Mouse (Mus musculus) ES-Bruce4 (cell line): ENCODE results near the gene Cck. TPM values are rescaled to one million over a fixed set of nuclear protein-coding genes. Genes with fewer than 3 reads are reported as not detected.

Source experiments
- H3K27ac ChIP-seq: 2 replicates; pipeline ENCODE4 v1.5.1; 2012; ENCODE audit warnings: low read length, inconsistent platforms; ENCODE audit not compliant: insufficient read depth
- H3K27me3 ChIP-seq: 2 replicates; pipeline ENCODE4 v1.6.1; 2012; ENCODE audit warnings: mild to moderate bottlenecking, low read length, inconsistent platforms; ENCODE audit not compliant: control insufficient read depth, poor library complexity, insufficient read depth, severe bottlenecking
- H3K36me3 ChIP-seq: 2 replicates; pipeline ENCODE4 v1.6.1; 2012; ENCODE audit warnings: inconsistent platforms, mild to moderate bottlenecking, low read length, moderate library complexity; ENCODE audit not compliant: control insufficient read depth, poor library complexity, insufficient read depth, severe bottlenecking
- H3K4me1 ChIP-seq: one replicate; pipeline ENCODE4 v1.8.1; 2011; ENCODE audit warnings: low read length; ENCODE audit not compliant: control insufficient read depth, insufficient read depth
- H3K4me3 ChIP-seq: 2 replicates; pipeline ENCODE4 v1.5.1; 2011; ENCODE audit warnings: low read depth, mild to moderate bottlenecking, low read length
- H3K9ac ChIP-seq: 2 replicates; pipeline ENCODE4 v1.6.1; 2012; ENCODE audit warnings: low read depth, mild to moderate bottlenecking, inconsistent platforms; ENCODE audit not compliant: poor library complexity, severe bottlenecking
- H3K9me3 ChIP-seq: replicated peaks from 2 replicates; pipeline ENCODE4 v1.6.1; 2012; ENCODE audit warnings: mild to moderate bottlenecking, low read length, inconsistent platforms; ENCODE audit not compliant: control insufficient read depth, poor library complexity, insufficient read depth, severe bottlenecking
- CTCF ChIP-seq: IDR thresholded peaks from one replicate; pipeline ENCODE4 v1.8.1; 2011; ENCODE audit warnings: low read depth, low read length
- EP300 ChIP-seq: IDR thresholded peaks from 2 replicates; pipeline ENCODE4 v1.6.1; 2011; ENCODE audit warnings: low read depth, low read length; ENCODE audit not compliant: insufficient read depth
- POLR2A ChIP-seq: IDR thresholded peaks from one replicate; pipeline ENCODE4 v1.8.1; 2011; ENCODE audit warnings: low read length; ENCODE audit not compliant: insufficient read depth
- polyA plus RNA-seq: library from polyadenylated mRNA; stranded (reverse); fragments of >200 nt; gene quantifications from 2 replicates; pipeline ENCODE4 v1.2.4, GENCODE M21; 2011; ENCODE audit warnings: low read depth; ENCODE audit not compliant: missing spikeins, insufficient read depth, insufficient read length

The Cck gene
- polyA plus RNA-seq, 1 experiment: 1.3 TPM

DNA sequence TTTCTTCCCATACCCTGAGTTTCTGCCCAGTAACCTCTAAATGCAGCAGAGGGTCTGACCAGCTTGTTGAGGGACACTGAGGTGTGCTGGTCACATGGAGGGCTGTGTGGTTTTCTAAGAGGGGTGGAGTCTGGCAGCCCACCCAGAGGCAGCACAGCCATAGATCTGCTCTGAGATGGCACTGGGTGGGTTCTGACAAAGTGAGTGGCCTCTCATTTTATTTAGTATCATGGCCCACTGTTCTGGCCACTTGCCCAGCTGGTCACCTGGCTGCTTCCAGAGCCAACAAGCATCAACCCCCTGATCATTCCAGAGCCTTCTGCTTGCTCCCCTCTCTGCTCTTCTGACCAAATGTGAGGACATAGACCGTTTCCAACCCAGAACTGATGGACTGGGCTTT is 53.3 kb downstream of the Cck start:
- Histone ChIP-seq H3K27ac (no peak overlapping the region), H3K9ac (no peak overlapping the region), H3K36me3 (no peaks in the 10 kb centered on the region), H3K9me3 (no peaks in the 10 kb centered on the region), H3K4me3 (no peak overlapping the region), H3K4me1 (no peaks in the 10 kb centered on the region), H3K27me3 (no peaks in the 10 kb centered on the region)
- TF ChIP-seq CTCF: no peak
- TF ChIP-seq EP300: no peak
- no peak for TF ChIP-seq POLR2A

Other genes starting within 250 kb of the Cck start
- 3.1 and 3.3 TPM in 2 replicates for gene Ulk4, start 218.5 kb downstream of the Cck start, polyA plus RNA-seq
- gene Trak1, start 198.2 kb downstream of the Cck start, polyA plus RNA-seq: 40.3 and 44.1 TPM in 2 replicates
- gene Lyzl4, start 146.4 kb upstream of the Cck start, polyA plus RNA-seq: not detected in 2 replicates
- 0.23 and 0.28 TPM in 2 replicates for gene Vipr1, start 147.0 kb upstream of the Cck start, polyA plus RNA-seq
- 10.3 and 12.1 TPM in 2 replicates for gene Sec22c, start 209.8 kb upstream of the Cck start, polyA plus RNA-seq
- 51.6 and 51.9 TPM in 2 replicates for gene Ss18l2, start 214.6 kb upstream of the Cck start, polyA plus RNA-seq
- gene Nktr, start 223.5 kb upstream of the Cck start, polyA plus RNA-seq: 109 and 117 TPM in 2 replicates